Mouse (Mus musculus) lung, postnatal 0 days (tissue): ENCODE data around the gene Arl6. TPM values are rescaled to one million over a fixed set of nuclear protein-coding genes. Genes with fewer than 3 reads are reported as not detected.

Experiments
- ATAC-seq: fragments of 200-750 bp; cut with Nextera tagmentation; 2 replicates; pipeline ENCODE4 v1.8.0; 2017; ENCODE audit warnings: moderate library complexity
- DNase-seq: peaks from one replicate; pipeline ENCODE4 v3.0.0-alpha.2; 2016; ENCODE audit warnings: low spot score
- H3K27ac ChIP-seq: fragments of 300-500 bp; sonication (generic); 2 replicates; pipeline ENCODE4 v1.5.1; 2014; ENCODE audit warnings: antibody characterized with exemption, mild to moderate bottlenecking, low read length, mixed read lengths
- H3K27me3 ChIP-seq: fragments of 300-500 bp; sonication (generic); replicated peaks from 2 replicates; pipeline ENCODE4 v1.6.1; 2014; ENCODE audit warnings: low read length, mixed read lengths; ENCODE audit not compliant: insufficient read depth
- H3K36me3 ChIP-seq: fragments of 300-500 bp; sonication (generic); 2 replicates; pipeline ENCODE4 v1.6.1; 2014; ENCODE audit warnings: low read length, mixed read lengths; ENCODE audit not compliant: insufficient read depth
- H3K4me1 ChIP-seq: fragments of 300-500 bp; sonication (generic); 2 replicates; pipeline ENCODE4 v1.6.1; 2014; ENCODE audit warnings: antibody characterized with exemption, low read depth, low read length, mixed read lengths; ENCODE audit not compliant: insufficient read depth
- H3K4me2 ChIP-seq: fragments of 300-500 bp; sonication (generic); replicated peaks from 2 replicates; pipeline ENCODE4 v1.6.1; 2014; ENCODE audit warnings: low read depth, mild to moderate bottlenecking, low read length, moderate library complexity, mixed read lengths
- H3K4me3 ChIP-seq: fragments of 300-500 bp; sonication (generic); 2 replicates; pipeline ENCODE4 v1.5.1; 2014; ENCODE audit warnings: low read depth, low read length
- H3K9ac ChIP-seq: fragments of 300-500 bp; sonication (generic); replicated peaks from 2 replicates; pipeline ENCODE4 v1.6.1; 2014; ENCODE audit warnings: low read depth, mild to moderate bottlenecking
- H3K9me3 ChIP-seq: fragments of 300-500 bp; sonication (generic); 2 replicates; pipeline ENCODE4 v1.6.1; 2016; ENCODE audit warnings: low read length, mixed read lengths
- CTCF ChIP-seq: IDR thresholded peaks from 2 replicates; pipeline ENCODE4 v1.5.1; 2016; ENCODE audit warnings: antibody characterized with exemption, mild to moderate bottlenecking
- EP300 ChIP-seq: IDR thresholded peaks from 2 replicates; pipeline ENCODE4 v1.6.1; 2016; ENCODE audit warnings: antibody characterized with exemption, mild to moderate bottlenecking, control low read depth
- WGBS: fragments of 180-500 bp; shearing (Covaris S2); extraction: QIAGEN DNeasy Blood & Tissue Kit; methylation state at CpG from one replicate; pipeline ENCODE4 v1.1.7; 2014; 5-methylcytosine and 5-hydroxymethylcytosine counted together
- polyA plus RNA-seq: library from polyadenylated mRNA; unstranded; fragments of >200 nt; fragmentation: Nextera tagmentation; extraction: Ambion mirVana; gene quantifications from 2 replicates; pipeline ENCODE4 v1.2.1, GENCODE M21; 2015

Gene Arl6
- polyA plus RNA-seq, 1 experiment from 2014 or later: 21.7 TPM

- Histone ChIP-seq H3K4me2 (no peak overlapping the region), H3K27ac (no peak overlapping the region), H3K27me3 (no peaks in the 10 kb centered on the region), H3K36me3 (no peaks in the 10 kb centered on the region), H3K9ac (no peak overlapping the region), H3K9me3 (no peaks in the 10 kb centered on the region), H3K4me1 (peaks cover 6% of the 10 kb centered on the region; the same call in 1 of the 2 replicates), H3K4me3 (no peak overlapping the region)
- TF ChIP-seq CTCF (no peak), EP300 (no peak)
- ATAC-seq (no peak), DNase-seq (no peak)
- 63% methylated on average over 4 of the region's 4 CpGs for WGBS
Measured at GRCm38 (mm10) chr16:59585706-59586244, 53.4 kb downstream of the Arl6 start.

DNA sequence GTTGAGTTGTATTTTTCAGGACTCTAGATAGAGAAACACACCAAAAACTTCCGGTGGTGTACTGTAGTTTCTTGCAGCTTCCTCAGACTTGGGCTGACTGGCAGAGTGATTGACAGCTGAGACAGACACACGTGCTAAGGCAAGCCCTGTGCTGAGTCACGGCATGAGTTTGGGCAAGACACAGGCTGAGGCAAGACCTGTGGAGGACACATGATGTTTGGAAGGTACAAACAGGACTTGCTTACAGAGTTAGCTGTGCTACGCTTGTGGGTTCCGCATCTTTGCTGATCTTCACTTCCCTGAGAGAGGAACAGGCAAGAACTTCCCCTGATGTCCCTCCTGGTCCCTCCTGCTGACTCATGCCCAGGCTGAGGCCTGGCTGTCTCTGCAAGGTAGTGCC is 55.7 kb downstream of the Arl6 start:
- Histone ChIP-seq H3K36me3 (no peaks in the 10 kb centered on the region), H3K4me2 (no peak overlapping the region), H3K4me1 (peaks cover 6% of the 10 kb centered on the region; the same call in 1 of the 2 replicates), H3K9ac (no peak overlapping the region), H3K27ac (no peak overlapping the region), H3K27me3 (no peaks in the 10 kb centered on the region), H3K9me3 (no peaks in the 10 kb centered on the region), H3K4me3 (no peak overlapping the region)
- peak; percentile 27; the same call in 1 of the 2 replicates for ATAC-seq
- TF ChIP-seq CTCF (no peak), EP300 (no peak)
- WGBS: 81% methylated on average over 5 of the region's 5 CpGs
- DNase-seq: no peak

DNA sequence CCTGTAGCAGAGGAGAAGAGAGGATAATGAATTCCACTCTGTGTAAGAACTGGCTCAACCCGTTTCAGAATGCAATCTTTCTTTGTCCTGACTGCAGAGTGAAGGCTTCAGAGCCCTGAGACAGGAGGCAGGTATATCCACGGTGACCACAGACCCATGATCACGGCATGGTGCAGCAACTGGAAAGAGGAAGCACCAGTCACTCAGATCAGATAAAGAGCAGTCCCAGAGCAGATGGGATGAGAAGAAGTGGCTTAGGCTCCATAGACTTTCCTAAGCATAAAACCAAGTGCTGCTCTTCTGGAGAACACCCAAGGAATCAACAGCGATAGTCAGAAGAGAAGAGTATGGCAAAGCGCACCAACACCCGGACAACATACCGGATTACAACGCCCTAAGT is 60.0 kb downstream of the Arl6 start:
- Histone ChIP-seq H3K4me1 (no peaks in the 10 kb centered on the region), H3K9ac (no peak overlapping the region), H3K36me3 (no peaks in the 10 kb centered on the region), H3K4me3 (no peak overlapping the region), H3K4me2 (no peak overlapping the region), H3K27ac (no peak overlapping the region), H3K9me3 (no peaks in the 10 kb centered on the region), H3K27me3 (no peaks in the 10 kb centered on the region)
- WGBS: 85% methylated on average over 8 of the region's 8 CpGs
- TF ChIP-seq EP300 (no peak), CTCF (no peak)
- DNase-seq (no peak), ATAC-seq (no peak)

GRCm38 (mm10) chr16:59573961-59574360 is 65.2 kb downstream of the Arl6 start:
- Histone ChIP-seq H3K27me3 (no peaks in the 10 kb centered on the region), H3K9ac (no peak overlapping the region), H3K9me3 (no peaks in the 10 kb centered on the region), H3K27ac (no peak overlapping the region), H3K4me2 (no peak overlapping the region), H3K36me3 (no peaks in the 10 kb centered on the region), H3K4me3 (no peak overlapping the region), H3K4me1 (no peaks in the 10 kb centered on the region)
- ATAC-seq (no peak), DNase-seq (no peak)
- 64% methylated on average over 11 of the region's 11 CpGs for WGBS
- no peak for TF ChIP-seq CTCF
- TF ChIP-seq EP300: no peak

GRCm38 (mm10) chr16:59572685-59573084 is 66.5 kb downstream of the Arl6 start:
- no peak overlapping the region for H3K9ac ChIP-seq
- TF ChIP-seq CTCF: no peak
- no peak for TF ChIP-seq EP300
- H3K27me3 ChIP-seq: no peaks in the 10 kb centered on the region
- WGBS: 46% methylated on average over 3 of the region's 3 CpGs
- no peaks in the 10 kb centered on the region for H3K9me3 ChIP-seq
- H3K4me3 ChIP-seq: no peak overlapping the region
- H3K4me1 ChIP-seq: peaks cover 4% of the 10 kb centered on the region; the same call in 1 of the 2 replicates
- ATAC-seq (peak; percentile 73), DNase-seq (peak; percentile 70)
- H3K4me2 ChIP-seq: no peak overlapping the region
- H3K27ac ChIP-seq: no peak overlapping the region
- H3K36me3 ChIP-seq: no peaks in the 10 kb centered on the region

GRCm38 (mm10) chr16:59570807-59571206 is 68.4 kb downstream of the Arl6 start:
- 91% methylated on average over 8 of the region's 8 CpGs for WGBS
- Histone ChIP-seq H3K4me3 (no peak overlapping the region), H3K27ac (no peak overlapping the region), H3K27me3 (no peaks in the 10 kb centered on the region), H3K4me2 (no peak overlapping the region), H3K9me3 (no peaks in the 10 kb centered on the region), H3K4me1 (peaks cover 5% of the 10 kb centered on the region; the same call in 1 of the 2 replicates), H3K36me3 (no peaks in the 10 kb centered on the region), H3K9ac (no peak overlapping the region)
- TF ChIP-seq CTCF (no peak), EP300 (no peak)
- DNase-seq: no peak
- ATAC-seq: no peak

DNA sequence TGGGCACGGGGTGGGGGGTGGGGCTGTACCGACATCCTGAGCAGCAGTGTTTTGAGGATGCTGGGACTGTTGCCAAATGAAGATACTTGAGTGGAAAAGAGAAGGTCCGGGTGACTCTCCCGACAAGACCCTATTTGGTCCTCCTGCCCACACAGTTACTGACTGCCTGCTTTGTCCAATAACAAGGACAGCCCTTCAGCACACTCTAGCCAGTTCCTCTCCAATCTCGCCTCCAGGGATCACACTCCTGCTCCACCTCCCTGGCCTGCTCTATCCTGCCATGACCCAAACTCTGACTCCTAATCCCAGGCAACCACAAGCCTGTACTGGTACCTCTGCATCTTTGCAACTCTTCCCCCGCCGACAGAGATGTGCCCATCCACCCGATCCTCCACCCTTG is 69.4 kb downstream of the Arl6 start:
- Histone ChIP-seq H3K27me3 (no peaks in the 10 kb centered on the region), H3K9me3 (no peaks in the 10 kb centered on the region), H3K4me2 (no peak overlapping the region), H3K36me3 (no peaks in the 10 kb centered on the region), H3K27ac (no peak overlapping the region), H3K4me3 (no peak overlapping the region), H3K4me1 (peaks cover 5% of the 10 kb centered on the region; the same call in 1 of the 2 replicates), H3K9ac (no peak overlapping the region)
- 69% methylated on average over 8 of the region's 8 CpGs for WGBS
- ATAC-seq (no peak), DNase-seq (no peak)
- no peak for TF ChIP-seq CTCF
- no peak for TF ChIP-seq EP300
